Mouse (Mus musculus) ES-Bruce4 (cell line): ENCODE results near the gene Piga. TPM values are rescaled to one million over a fixed set of nuclear protein-coding genes. Genes with fewer than 3 reads are reported as not detected.

Experiments
- H3K27ac ChIP-seq: 2 replicates; pipeline ENCODE4 v1.5.1; 2012; ENCODE audit warnings: low read length, inconsistent platforms; ENCODE audit not compliant: insufficient read depth
- H3K27me3 ChIP-seq: 2 replicates; pipeline ENCODE4 v1.6.1; 2012; ENCODE audit warnings: mild to moderate bottlenecking, low read length, inconsistent platforms; ENCODE audit not compliant: control insufficient read depth, poor library complexity, insufficient read depth, severe bottlenecking
- H3K36me3 ChIP-seq: 2 replicates; pipeline ENCODE4 v1.6.1; 2012; ENCODE audit warnings: inconsistent platforms, mild to moderate bottlenecking, low read length, moderate library complexity; ENCODE audit not compliant: control insufficient read depth, poor library complexity, insufficient read depth, severe bottlenecking
- H3K4me1 ChIP-seq: one replicate; pipeline ENCODE4 v1.8.1; 2011; ENCODE audit warnings: low read length; ENCODE audit not compliant: control insufficient read depth, insufficient read depth
- H3K4me3 ChIP-seq: 2 replicates; pipeline ENCODE4 v1.5.1; 2011; ENCODE audit warnings: low read depth, mild to moderate bottlenecking, low read length
- H3K9ac ChIP-seq: 2 replicates; pipeline ENCODE4 v1.6.1; 2012; ENCODE audit warnings: low read depth, mild to moderate bottlenecking, inconsistent platforms; ENCODE audit not compliant: poor library complexity, severe bottlenecking
- H3K9me3 ChIP-seq: replicated peaks from 2 replicates; pipeline ENCODE4 v1.6.1; 2012; ENCODE audit warnings: mild to moderate bottlenecking, low read length, inconsistent platforms; ENCODE audit not compliant: control insufficient read depth, poor library complexity, insufficient read depth, severe bottlenecking
- CTCF ChIP-seq: IDR thresholded peaks from one replicate; pipeline ENCODE4 v1.8.1; 2011; ENCODE audit warnings: low read depth, low read length
- EP300 ChIP-seq: IDR thresholded peaks from 2 replicates; pipeline ENCODE4 v1.6.1; 2011; ENCODE audit warnings: low read depth, low read length; ENCODE audit not compliant: insufficient read depth
- POLR2A ChIP-seq: IDR thresholded peaks from one replicate; pipeline ENCODE4 v1.8.1; 2011; ENCODE audit warnings: low read length; ENCODE audit not compliant: insufficient read depth
- polyA plus RNA-seq: library from polyadenylated mRNA; stranded (reverse); fragments of >200 nt; gene quantifications from 2 replicates; pipeline ENCODE4 v1.2.4, GENCODE M21; 2011; ENCODE audit warnings: low read depth; ENCODE audit not compliant: missing spikeins, insufficient read depth, insufficient read length

Piga gene
- polyA plus RNA-seq, 1 experiment, result 25.9 TPM

DNA sequence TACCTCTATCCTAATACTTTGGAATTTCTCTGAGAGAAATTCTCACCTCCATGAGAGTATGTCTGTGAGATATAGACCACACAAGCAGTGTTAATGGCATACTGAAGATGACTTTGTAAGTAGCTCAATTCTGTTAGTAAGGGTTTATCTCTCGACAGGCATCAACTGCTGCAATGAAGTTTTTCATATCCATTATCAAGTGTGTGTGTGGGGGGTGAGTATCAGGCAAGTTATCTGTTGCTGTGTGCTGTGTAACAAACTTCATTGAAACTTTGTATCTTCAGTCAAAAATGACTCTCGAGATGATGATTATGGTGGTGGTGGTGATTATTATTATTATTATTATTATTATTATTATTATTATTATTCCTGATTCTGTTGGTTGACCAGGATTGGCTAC is 2.8 kb upstream of the Piga start:
- Histone ChIP-seq H3K27me3 (no peaks in the 10 kb centered on the region), H3K4me1 (no peaks in the 10 kb centered on the region), H3K9me3 (no peaks in the 10 kb centered on the region), H3K9ac (no peak overlapping the region), H3K27ac (no peak overlapping the region), H3K36me3 (no peaks in the 10 kb centered on the region), H3K4me3 (no peak overlapping the region)
- TF ChIP-seq EP300, result no peak
- no peak for TF ChIP-seq POLR2A
- TF ChIP-seq CTCF, result no peak

DNA sequence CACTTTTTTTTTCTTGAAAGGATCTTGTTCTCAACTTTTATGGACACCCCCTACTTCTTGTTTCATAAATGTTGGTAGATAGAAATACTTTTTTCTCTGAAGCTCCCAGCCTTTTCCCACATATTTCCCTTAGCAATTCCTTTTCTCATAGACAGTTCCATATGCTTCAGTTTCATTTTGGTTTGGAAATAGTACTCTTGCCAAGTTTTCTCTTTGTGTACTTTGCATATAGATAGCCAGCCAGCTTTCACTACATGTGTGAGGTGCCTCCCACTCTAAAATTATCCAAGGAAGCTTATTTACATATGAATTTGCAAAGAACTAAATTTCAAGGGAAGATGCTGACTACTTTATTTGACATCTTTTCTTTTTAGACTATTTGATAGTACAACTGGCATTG is 1.6 kb upstream of the Piga start:
- Histone ChIP-seq H3K4me1 (no peaks in the 10 kb centered on the region), H3K36me3 (peaks cover 6% of the 10 kb centered on the region), H3K27me3 (no peaks in the 10 kb centered on the region), H3K27ac (no peak overlapping the region), H3K9me3 (no peaks in the 10 kb centered on the region), H3K4me3 (no peak overlapping the region), H3K9ac (no peak overlapping the region)
- TF ChIP-seq EP300 (no peak), CTCF (no peak)

- Histone ChIP-seq H3K27me3 (no peaks in the 10 kb centered on the region), H3K9me3 (no peaks in the 10 kb centered on the region), H3K4me3 (peak overlapping the region; percentile 99), H3K27ac (no peak overlapping the region), H3K9ac (peak overlapping the region; percentile 95), H3K36me3 (peaks cover 15% of the 10 kb centered on the region), H3K4me1 (no peaks in the 10 kb centered on the region)
- TF ChIP-seq EP300 (no peak), POLR2A (no peak), CTCF (no peak)
Measured at GRCm38 (mm10) chrX:164419955-164420354, 368 bp downstream of the Piga start.

- Histone ChIP-seq H3K9ac (peak overlapping the region; percentile 95; the same call in 1 of the 2 replicates), H3K27me3 (no peaks in the 10 kb centered on the region), H3K4me3 (peak overlapping the region; percentile 99), H3K9me3 (no peaks in the 10 kb centered on the region), H3K27ac (no peak overlapping the region), H3K36me3 (peaks cover 15% of the 10 kb centered on the region), H3K4me1 (no peaks in the 10 kb centered on the region)
- TF ChIP-seq EP300 (no peak), POLR2A (no peak), CTCF (no peak)
Measured at GRCm38 (mm10) chrX:164420518-164420917, 931 bp downstream of the Piga start.

DNA sequence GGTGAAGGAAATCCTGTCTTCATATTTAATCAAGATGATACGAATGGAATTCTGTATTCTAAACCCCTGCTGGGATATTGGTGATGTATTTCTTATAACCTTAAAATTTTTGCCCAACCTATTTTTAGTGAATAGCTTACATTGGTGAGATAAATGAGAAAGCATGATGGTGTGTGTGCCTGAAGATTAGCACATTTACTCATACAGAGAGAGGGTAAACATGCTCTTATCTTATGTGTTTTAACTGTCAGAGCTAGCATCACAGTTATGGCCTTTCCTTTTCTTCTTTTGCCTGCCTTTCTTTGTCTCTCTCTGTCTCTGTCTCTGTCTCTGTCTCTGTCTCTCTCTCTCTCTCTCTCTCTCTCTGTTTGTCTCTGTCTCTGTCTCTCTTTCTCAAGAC is 5.2 kb downstream of the Piga start:
- H3K36me3 ChIP-seq, result peaks cover 15% of the 10 kb centered on the region
- no peak overlapping the region for H3K27ac ChIP-seq
- no peaks in the 10 kb centered on the region for H3K27me3 ChIP-seq
- H3K9me3 ChIP-seq, result no peaks in the 10 kb centered on the region
- no peak for TF ChIP-seq POLR2A
- TF ChIP-seq CTCF, result no peak
- no peak for TF ChIP-seq EP300
- H3K4me3 ChIP-seq, result no peak overlapping the region
- H3K9ac ChIP-seq, result no peak overlapping the region
- no peaks in the 10 kb centered on the region for H3K4me1 ChIP-seq

DNA sequence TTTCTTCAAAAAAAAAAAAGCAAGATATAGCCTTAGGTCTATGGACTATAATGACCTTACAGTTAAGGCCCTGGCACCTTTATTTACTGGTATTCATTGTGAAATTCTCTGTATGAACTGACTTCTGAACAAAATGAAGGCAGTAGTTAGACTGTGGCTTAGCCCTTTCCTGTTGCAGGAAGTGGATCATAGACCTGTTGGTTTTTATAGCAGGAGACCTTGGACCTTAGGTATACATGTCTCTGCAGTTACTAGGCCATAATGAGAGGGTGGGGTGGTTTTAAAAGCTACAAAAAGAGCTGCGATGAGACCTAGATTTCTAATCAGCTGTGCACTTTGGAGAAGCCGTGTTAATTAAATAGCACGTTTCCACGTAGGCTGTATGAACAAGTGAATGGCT is 7.7 kb downstream of the Piga start:
- H3K9me3 ChIP-seq, result no peaks in the 10 kb centered on the region
- no peak overlapping the region for H3K4me3 ChIP-seq
- H3K27me3 ChIP-seq, result no peaks in the 10 kb centered on the region
- H3K36me3 ChIP-seq, result peaks cover 15% of the 10 kb centered on the region
- no peak overlapping the region for H3K27ac ChIP-seq
- no peak for TF ChIP-seq CTCF
- no peak for TF ChIP-seq POLR2A
- TF ChIP-seq EP300, result no peak
- H3K4me1 ChIP-seq, result no peaks in the 10 kb centered on the region
- no peak overlapping the region for H3K9ac ChIP-seq

DNA sequence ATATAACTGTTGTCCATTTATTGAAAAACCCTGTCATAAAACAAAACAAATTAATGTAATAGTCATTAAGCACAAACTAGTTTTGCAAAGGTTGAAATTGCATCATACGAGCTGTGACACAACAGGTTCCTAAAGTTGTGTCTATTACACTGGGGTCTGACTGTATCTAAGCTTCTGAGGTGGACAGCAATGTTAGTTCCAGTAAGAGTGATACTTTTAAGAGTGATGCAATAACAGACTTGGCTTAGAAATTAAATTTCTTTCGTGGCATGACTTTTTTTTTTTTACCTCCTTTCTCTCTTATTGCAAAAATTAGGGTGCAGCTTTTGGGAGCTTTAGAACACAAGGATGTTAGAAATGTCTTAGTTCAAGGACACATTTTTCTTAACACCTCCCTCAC is 8.6 kb downstream of the Piga start:
- Histone ChIP-seq H3K9ac (no peak overlapping the region), H3K4me3 (no peak overlapping the region), H3K9me3 (no peaks in the 10 kb centered on the region), H3K27me3 (no peaks in the 10 kb centered on the region), H3K27ac (no peak overlapping the region), H3K4me1 (no peaks in the 10 kb centered on the region), H3K36me3 (peaks cover 6% of the 10 kb centered on the region)
- TF ChIP-seq POLR2A (no peak), CTCF (no peak), EP300 (no peak)
